Mouse (Mus musculus) brain, embryonic 14.5 days (tissue): ENCODE results near the gene Psmd11.

Experiments
- CTCF ChIP-seq: fragments of 200-500 bp; IDR thresholded peaks from 2 replicates; pipeline ENCODE4 v1.5.1; 2012; ENCODE audit warnings: inconsistent platforms, mild to moderate bottlenecking, moderate library complexity, borderline replicate concordance; ENCODE audit not compliant: insufficient read depth, insufficient read length; ENCODE audit errors: extremely low read depth
- POLR2A ChIP-seq: fragments of 200-500 bp; IDR thresholded peaks from 2 replicates; pipeline ENCODE4 v1.6.1; 2012; ENCODE audit warnings: mild to moderate bottlenecking, inconsistent platforms, borderline replicate concordance; ENCODE audit not compliant: poor library complexity, insufficient read depth, insufficient read length, severe bottlenecking; ENCODE audit errors: extremely low read depth

DNA sequence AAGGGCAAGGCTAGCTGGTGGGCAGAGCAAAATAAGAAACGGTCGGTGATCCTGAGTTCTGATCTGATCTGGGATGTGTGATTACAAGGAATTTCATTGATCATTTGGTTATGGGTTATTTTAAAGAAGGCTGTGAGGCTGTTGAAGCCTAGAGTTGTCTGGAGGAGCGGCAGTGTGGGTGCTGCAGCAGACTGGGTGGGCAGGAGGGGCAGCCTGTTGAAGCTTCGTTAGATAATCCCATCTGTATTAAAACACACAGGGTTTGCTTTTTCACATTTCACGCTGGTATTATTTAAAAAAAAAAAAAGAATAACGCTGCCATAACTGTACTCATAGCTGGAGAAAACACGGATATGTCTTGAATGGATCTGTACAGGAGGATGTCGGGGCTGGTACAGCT lies 87.5 kb downstream of the Psmd11 start:
- TF ChIP-seq POLR2A (no peak), CTCF (no peak)
